Mouse (Mus musculus): ENCODE measurements around the gene Arl8a. TPM values are rescaled to one million over a fixed set of nuclear protein-coding genes. Genes with fewer than 3 reads are reported as not detected.

The Arl8a gene
- total RNA-seq (2023) = 10 to 100 TPM; 53.7 to 58.0 TPM

GRCm38 (mm10) chr1:135146077-135146945, at the start of gene Arl8a:
Arl8a (plus strand) TSS chr1:135146824.

GRCm38 (mm10) chr1:135105124-135105523, 41.5 kb upstream of the Arl8a start, which contains the start of gene Lgr6:
Lgr6 (minus strand) TSS chr1:135105276.

GRCm38 (mm10) chr1:135132473-135132872, 14.2 kb upstream of the Arl8a start, which contains the start of gene Ptpn7:
Ptpn7 (plus strand) TSS chr1:135132700.

GRCm38 (mm10) chr1:135167435-135167834, 20.8 kb downstream of the Arl8a start, which contains the start of gene Gpr37l1:
Gpr37l1 (minus strand) TSS chr1:135167681.

Other genes starting within 250 kb of the Arl8a start
- gene Ppp1r12b, start 190.9 kb upstream of the Arl8a start, total RNA-seq (2023) = 10 to 100 TPM; 23.6 to 27.4 TPM
- gene Ube2t, start 184.3 kb upstream of the Arl8a start, total RNA-seq (2023) = 10 to 100 TPM; 21.5 to 25.4 TPM
- gene Lgr6, start 41.5 kb upstream of the Arl8a start, total RNA-seq (2023) = not detected
- 10 to 100 TPM; 80.2 to 85.6 TPM for gene Ptpn7, start 14.1 kb upstream of the Arl8a start, total RNA-seq (2023)
- not detected for gene Gpr37l1, start 20.9 kb downstream of the Arl8a start, total RNA-seq (2023)
- not detected for gene Elf3, start 111.7 kb downstream of the Arl8a start, total RNA-seq (2023)
- gene Rnpep, start 137.3 kb downstream of the Arl8a start, total RNA-seq (2023) = 10 to 100 TPM; 34.2 to 34.6 TPM
- gene Timm17a, start 167.0 kb downstream of the Arl8a start, total RNA-seq (2023) = 10 to 100 TPM; 70.7 to 74.7 TPM
- gene Lmod1, start 178.0 kb downstream of the Arl8a start, total RNA-seq (2023) = not detected
- gene Shisa4, start 228.4 kb downstream of the Arl8a start, total RNA-seq (2023) = 1 to 10 TPM; 3.1 to 5.6 TPM

Measured in T-cell, adult 66 days (primary cell).